Mouse (Mus musculus) myocyte (in vitro differentiated cells): ENCODE measurements at regions not wholly inside any gene's neighbourhood (a gene's known extent, or its start where the extent isn't known, plus 50 kb on each side); places are given as distances from the start of the nearest gene placed in this dataset.
A peak's percentile ranks its signal among the peaks of the same experiment; 100 is the strongest.

ENCODE experiments used
- H3K27me3 ChIP-seq: one replicate; pipeline ENCODE4 v1.6.1; 2011; ENCODE audit not compliant: control insufficient read depth, insufficient read depth, insufficient read length
- H3K36me3 ChIP-seq: one replicate; pipeline ENCODE4 v1.6.1; 2011; ENCODE audit not compliant: control insufficient read depth, insufficient read depth
- H3K4me2 ChIP-seq: one replicate; pipeline ENCODE4 v1.6.1; 2011; ENCODE audit warnings: low read depth, control low read depth
- H3K4me3 ChIP-seq: one replicate; pipeline ENCODE4 v1.5.1; 2011; ENCODE audit warnings: mild to moderate bottlenecking, control low read depth, moderate library complexity
- H3K79me2 ChIP-seq: one replicate; pipeline ENCODE4 v1.6.1; 2011; ENCODE audit not compliant: control insufficient read depth, insufficient read depth
- H3ac ChIP-seq: one replicate; pipeline ENCODE4 v1.6.1; 2011; ENCODE audit not compliant: control insufficient read depth, insufficient read length
- CEBPB ChIP-seq: IDR thresholded peaks from 2 replicates; pipeline ENCODE4 v1.6.1; 2011; ENCODE audit warnings: mild to moderate bottlenecking, moderate library complexity; ENCODE audit not compliant: poor library complexity, insufficient read depth, severe bottlenecking
- E2F4 ChIP-seq: IDR thresholded peaks from one replicate; pipeline ENCODE4 v1.6.1; 2011; ENCODE audit warnings: mild to moderate bottlenecking, control low read depth, moderate library complexity; ENCODE audit not compliant: insufficient read depth
- MAX ChIP-seq: IDR thresholded peaks from one replicate; pipeline ENCODE4 v1.6.1; 2011; ENCODE audit warnings: low read depth, mild to moderate bottlenecking, control low read depth
- MYOD1 ChIP-seq, 3 experiments: IDR thresholded peaks; one replicate each; pipeline ENCODE4 v1.6.1; 2011; ENCODE audit warnings: control low read depth in 2 of 3, low read depth in 2 of 3, mild to moderate bottlenecking in 2 of 3, moderate library complexity in 1 of 3; ENCODE audit not compliant: insufficient read length in 2 of 3, control insufficient read depth in 1 of 3
- MYOG ChIP-seq, 3 experiments: IDR thresholded peaks; one replicate each; pipeline ENCODE4 v1.6.1; 2011; ENCODE audit warnings: control low read depth in 2 of 3, low read depth in 2 of 3, mild to moderate bottlenecking in 2 of 3; ENCODE audit not compliant: insufficient read length in 2 of 3, control insufficient read depth in 1 of 3, insufficient read depth in 1 of 3
- POLR2A ChIP-seq: IDR thresholded peaks from one replicate; pipeline ENCODE4 v1.6.1; 2011; ENCODE audit warnings: low read depth, mild to moderate bottlenecking, control low read depth, moderate library complexity; ENCODE audit not compliant: insufficient read length
- POLR2AphosphoS2 ChIP-seq: IDR thresholded peaks from one replicate; pipeline ENCODE4 v1.6.1; 2011; ENCODE audit warnings: low read depth, control low read depth; ENCODE audit not compliant: insufficient read length
- REST ChIP-seq: IDR thresholded peaks from one replicate; pipeline ENCODE4 v1.6.1; 2011; ENCODE audit warnings: mild to moderate bottlenecking, control low read depth, moderate library complexity; ENCODE audit not compliant: insufficient read depth, insufficient read length
- SRF ChIP-seq: IDR thresholded peaks from one replicate; pipeline ENCODE4 v1.6.1; 2011; ENCODE audit warnings: low read depth; ENCODE audit not compliant: control insufficient read depth, insufficient read length
- TCF12 ChIP-seq: IDR thresholded peaks from one replicate; pipeline ENCODE4 v1.6.1; 2011; ENCODE audit warnings: mild to moderate bottlenecking, control low read depth; ENCODE audit not compliant: poor library complexity, insufficient read depth, severe bottlenecking
- TCF3 ChIP-seq: IDR thresholded peaks from one replicate; pipeline ENCODE4 v1.6.1; 2011; ENCODE audit warnings: low read depth, control low read depth; ENCODE audit not compliant: insufficient read length
- USF1 ChIP-seq: IDR thresholded peaks from one replicate; pipeline ENCODE4 v1.6.1; 2011; ENCODE audit warnings: low read depth, mild to moderate bottlenecking, control low read depth, moderate library complexity

- H3ac ChIP-seq = no peak overlapping the region
- H3K4me3 ChIP-seq = no peak overlapping the region
- H3K4me2 ChIP-seq = no peak overlapping the region
- no peaks in the 10 kb centered on the region for H3K79me2 ChIP-seq
- no peaks in the 10 kb centered on the region for H3K27me3 ChIP-seq
- no peak for TF ChIP-seq MYOD1 (IDR thresholded peaks at IDR 0.05; ENCODE audit: control insufficient read depth in 1 of 3, insufficient read length in 2 of 3, low read depth in 2 of 3)
- TF ChIP-seq TCF3 = no peak
- TF ChIP-seq MAX = no peak
- no peak for TF ChIP-seq POLR2AphosphoS2
- no peak for TF ChIP-seq MYOG (IDR thresholded peaks at IDR 0.05; ENCODE audit: control insufficient read depth in 1 of 3, insufficient read depth in 1 of 3, insufficient read length in 2 of 3, low read depth in 2 of 3)
- no peak for TF ChIP-seq USF1
- no peak for TF ChIP-seq REST
- no peak for TF ChIP-seq SRF
- TF ChIP-seq TCF12 = no peak
- TF ChIP-seq POLR2A = no peak
- no peaks in the 10 kb centered on the region for H3K36me3 ChIP-seq
Measured at GRCm38 (mm10) chr13:56350705-56351400, 54.5 kb upstream of the Cxcl14 start.

DNA sequence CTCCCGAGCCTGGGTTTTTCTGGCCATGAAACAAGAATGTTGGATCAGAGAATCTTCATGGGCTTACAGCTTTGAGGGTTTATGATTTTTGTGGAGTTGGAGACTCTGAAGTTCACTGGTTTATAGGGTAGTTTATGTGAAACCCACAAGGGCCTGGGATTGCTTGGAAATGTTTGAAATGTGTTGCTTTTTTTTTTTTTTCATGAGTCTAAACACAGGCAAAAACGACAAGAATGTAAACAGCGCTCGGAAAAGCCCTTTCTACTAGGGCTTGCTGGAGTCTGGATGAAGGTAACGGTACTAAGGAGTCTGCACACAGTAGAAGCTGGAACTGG lies 55.0 kb upstream of the Cxcl14 start:
- no peak overlapping the region for H3K4me2 ChIP-seq

GRCm38 (mm10) chr13:56352436-56352835 lies 56.1 kb upstream of the Cxcl14 start:
- peak overlapping the region; percentile 35 for H3K4me2 ChIP-seq
- H3ac ChIP-seq = no peak overlapping the region
- H3K79me2 ChIP-seq = no peaks in the 10 kb centered on the region
- H3K4me3 ChIP-seq = no peak overlapping the region
- TF ChIP-seq TCF3 = no peak
- TF ChIP-seq TCF12 = no peak
- TF ChIP-seq SRF = no peak
- TF ChIP-seq E2F4 = no peak
- TF ChIP-seq USF1 = no peak
- no peak for TF ChIP-seq POLR2AphosphoS2
- TF ChIP-seq REST = no peak
- TF ChIP-seq MYOG (IDR thresholded peaks at IDR 0.05; ENCODE audit: control insufficient read depth in 1 of 3, insufficient read depth in 1 of 3, insufficient read length in 2 of 3, low read depth in 2 of 3) = no peak
- no peak for TF ChIP-seq MYOD1 (IDR thresholded peaks at IDR 0.05; ENCODE audit: control insufficient read depth in 1 of 3, insufficient read length in 2 of 3, low read depth in 2 of 3)
- TF ChIP-seq POLR2A = no peak
- no peak for TF ChIP-seq MAX
- no peak for TF ChIP-seq CEBPB
- H3K36me3 ChIP-seq = no peaks in the 10 kb centered on the region
- no peaks in the 10 kb centered on the region for H3K27me3 ChIP-seq

More for the DNA sequence above, 55.0 kb upstream of the Cxcl14 start:
- TF ChIP-seq TCF12 = no peak
- no peak for TF ChIP-seq SRF
- no peak for TF ChIP-seq MYOG (IDR thresholded peaks at IDR 0.05; ENCODE audit: control insufficient read depth in 1 of 3, insufficient read depth in 1 of 3, insufficient read length in 2 of 3, low read depth in 2 of 3)
- no peak for TF ChIP-seq MAX
- no peak for TF ChIP-seq POLR2AphosphoS2
- TF ChIP-seq POLR2A = no peak
- TF ChIP-seq REST = no peak
- TF ChIP-seq MYOD1 (IDR thresholded peaks at IDR 0.05; ENCODE audit: control insufficient read depth in 1 of 3, insufficient read length in 2 of 3, low read depth in 2 of 3) = no peak
- TF ChIP-seq TCF3 = no peak
- TF ChIP-seq USF1 = no peak
- TF ChIP-seq E2F4 = no peak
- no peak for TF ChIP-seq CEBPB
- Histone ChIP-seq H3K27me3 (no peaks in the 10 kb centered on the region), H3ac (no peak overlapping the region), H3K79me2 (no peaks in the 10 kb centered on the region), H3K36me3 (no peaks in the 10 kb centered on the region), H3K4me3 (no peak overlapping the region)

GRCm38 (mm10) chr13:56352839-56353605 lies 56.7 kb upstream of the Cxcl14 start:
- TF ChIP-seq POLR2A = no peak
- no peak for TF ChIP-seq CEBPB
- TF ChIP-seq MAX = no peak
- no peak for TF ChIP-seq SRF
- TF ChIP-seq USF1 = no peak
- TF ChIP-seq MYOG (IDR thresholded peaks at IDR 0.05; ENCODE audit: control insufficient read depth in 1 of 3, insufficient read depth in 1 of 3, insufficient read length in 2 of 3, low read depth in 2 of 3) = no peak
- TF ChIP-seq MYOD1 (IDR thresholded peaks at IDR 0.05; ENCODE audit: control insufficient read depth in 1 of 3, insufficient read length in 2 of 3, low read depth in 2 of 3) = no peak
- no peak for TF ChIP-seq TCF12
- no peak for TF ChIP-seq POLR2AphosphoS2
- no peak for TF ChIP-seq E2F4
- no peak for TF ChIP-seq REST
- TF ChIP-seq TCF3 = no peak
- no peak overlapping the region for H3ac ChIP-seq
- no peaks in the 10 kb centered on the region for H3K79me2 ChIP-seq
- no peak overlapping the region for H3K4me2 ChIP-seq
- H3K36me3 ChIP-seq = no peaks in the 10 kb centered on the region
- H3K27me3 ChIP-seq = no peaks in the 10 kb centered on the region
- no peak overlapping the region for H3K4me3 ChIP-seq
